Mouse (Mus musculus): ENCODE measurements around the gene Klrb1a. TPM values are rescaled to one million over a fixed set of nuclear protein-coding genes. Genes with fewer than 3 reads are reported as not detected.

Gene Klrb1a
- total RNA-seq, 2 experiments from 2014 or later = 0.74 TPM; not detected in 1

DNA sequence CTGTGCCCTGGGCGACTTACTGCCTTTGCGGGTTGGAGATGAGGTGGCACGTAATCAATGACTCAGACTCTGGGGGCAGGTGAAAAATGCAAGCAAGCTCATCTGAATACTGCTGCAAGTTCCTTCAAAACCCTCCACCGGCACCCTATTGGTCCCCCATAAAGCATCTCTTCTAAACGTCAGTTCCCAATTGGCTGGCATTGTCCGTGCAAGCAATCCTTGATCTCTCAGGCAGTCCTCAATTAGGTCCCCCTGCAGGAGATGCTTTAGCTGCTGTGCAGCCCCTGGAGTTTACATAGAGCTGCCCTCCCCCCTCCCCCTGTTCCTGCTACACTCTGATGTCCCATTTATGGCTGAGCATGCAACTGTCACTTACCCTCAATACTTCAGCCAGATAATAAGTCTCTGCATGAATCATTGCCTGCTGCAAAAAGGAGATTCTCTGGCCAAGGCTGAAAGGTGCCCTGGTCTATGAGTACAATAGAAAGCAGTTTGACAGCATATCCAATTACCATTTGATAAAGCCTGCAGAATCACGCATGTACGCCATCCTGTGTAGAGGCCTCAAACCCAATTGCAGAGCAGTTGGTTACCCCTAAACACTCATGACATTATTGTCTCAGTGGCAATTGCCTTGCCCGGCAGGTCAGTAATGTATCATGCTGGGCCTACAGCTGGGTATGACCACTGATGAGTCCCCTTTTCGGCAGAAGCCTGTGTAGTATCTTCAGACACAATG is 20.7 kb downstream of the Klrb1a start:
- no peak for ATAC-seq (replicated peaks; ENCODE audit: poor library complexity)

DNA sequence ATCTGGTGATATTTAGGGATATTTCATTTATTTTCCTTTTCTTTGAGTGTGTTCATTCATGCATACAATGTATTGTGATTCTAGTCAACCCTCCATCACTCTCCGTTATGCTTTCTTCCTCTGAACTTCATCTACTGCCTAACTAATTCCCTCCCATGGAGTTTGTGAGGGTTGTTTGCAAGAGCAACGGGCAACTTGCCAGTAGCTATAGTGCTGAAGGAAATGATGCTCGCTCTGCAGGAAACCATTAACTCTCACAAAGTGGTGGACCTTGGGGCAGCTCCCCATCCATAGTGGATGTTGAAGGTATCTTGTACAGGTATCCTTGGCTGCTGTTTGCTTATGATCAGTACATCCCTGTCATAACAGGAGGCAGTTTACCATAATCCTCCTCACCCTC is 21.3 kb downstream of the Klrb1a start:
- ATAC-seq (replicated peaks; ENCODE audit: poor library complexity) = no peak

DNA sequence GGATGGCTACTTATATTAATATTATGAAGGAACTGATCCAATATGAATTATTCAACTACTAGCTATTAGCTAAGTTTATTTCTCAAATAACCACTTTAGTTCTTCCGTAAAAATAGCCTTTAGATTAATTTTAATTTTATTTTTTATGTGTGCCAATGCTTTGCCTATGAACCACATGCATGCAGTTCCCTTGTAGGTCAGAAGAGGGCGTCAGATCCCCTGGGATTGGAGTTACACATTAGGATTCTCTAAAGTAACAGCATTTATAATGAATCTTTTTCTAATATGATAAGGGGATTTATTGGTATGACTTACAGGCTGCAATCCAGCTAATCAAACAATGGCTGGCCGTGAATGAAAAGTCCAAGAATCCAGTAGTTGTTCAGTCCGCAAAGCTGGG is 23.8 kb downstream of the Klrb1a start:
- ATAC-seq (replicated peaks; ENCODE audit: poor library complexity) = peak; percentile 58

DNA sequence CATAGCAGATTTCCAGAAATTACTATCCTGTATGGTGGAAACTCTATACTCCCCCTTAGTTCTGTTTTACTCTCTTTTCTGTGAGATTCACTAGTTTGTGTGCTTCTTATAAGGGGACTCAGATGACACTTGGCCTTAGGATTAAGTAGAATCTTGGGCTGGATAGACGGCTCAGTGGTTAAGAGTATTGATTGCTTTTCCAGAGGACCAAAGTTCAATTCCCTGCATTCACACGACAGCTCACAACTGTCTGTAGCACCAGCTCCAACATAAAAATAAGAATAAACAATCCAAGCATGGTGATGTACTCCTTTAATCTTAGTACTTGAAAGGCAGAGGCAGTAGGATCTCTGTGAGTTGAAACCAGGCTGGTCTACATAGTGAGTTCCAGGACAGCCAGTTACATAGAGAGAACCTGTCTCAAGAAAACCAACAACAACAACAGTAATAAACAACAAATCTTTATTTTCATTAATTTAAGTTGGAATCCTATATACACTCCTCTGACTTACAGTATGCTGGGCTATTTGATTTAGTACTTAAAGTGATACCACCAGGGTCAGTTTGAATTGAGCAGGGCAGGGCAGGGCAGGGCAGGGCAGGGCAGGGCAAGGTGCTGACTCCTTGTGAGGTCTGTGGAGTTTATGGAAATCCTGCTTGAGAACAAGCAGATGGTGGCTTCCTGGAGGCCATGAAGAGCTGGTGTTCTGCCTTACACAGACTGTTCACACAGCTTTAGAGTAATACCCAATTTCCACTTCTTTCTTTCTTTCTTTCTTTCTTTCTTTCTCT is 24.9 kb downstream of the Klrb1a start:
- no peak for ATAC-seq (replicated peaks; ENCODE audit: poor library complexity)

DNA sequence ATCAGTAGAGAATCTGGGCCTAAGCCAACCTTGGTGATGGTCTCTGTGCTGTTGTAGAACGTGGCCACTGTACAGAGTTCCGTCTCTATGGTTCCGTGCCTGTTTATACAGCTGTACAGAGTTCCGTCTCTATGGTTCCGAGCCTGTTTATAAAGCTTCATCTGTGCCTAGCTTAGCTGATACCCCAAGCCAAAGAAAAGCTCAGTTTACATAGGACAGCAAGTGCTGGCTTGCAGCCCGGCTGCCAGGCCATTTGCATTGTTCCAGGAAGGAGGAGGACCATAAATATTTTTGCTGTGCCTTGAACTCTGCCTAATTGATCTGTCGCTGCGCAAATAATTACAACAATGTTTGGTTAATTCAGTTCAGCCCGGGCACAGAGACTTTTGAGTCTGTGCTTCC is 26.2 kb downstream of the Klrb1a start:
- ATAC-seq (replicated peaks; ENCODE audit: poor library complexity) = 0 out of 2 replicates have a peak, but pooled peaks have one; percentile 29

DNA sequence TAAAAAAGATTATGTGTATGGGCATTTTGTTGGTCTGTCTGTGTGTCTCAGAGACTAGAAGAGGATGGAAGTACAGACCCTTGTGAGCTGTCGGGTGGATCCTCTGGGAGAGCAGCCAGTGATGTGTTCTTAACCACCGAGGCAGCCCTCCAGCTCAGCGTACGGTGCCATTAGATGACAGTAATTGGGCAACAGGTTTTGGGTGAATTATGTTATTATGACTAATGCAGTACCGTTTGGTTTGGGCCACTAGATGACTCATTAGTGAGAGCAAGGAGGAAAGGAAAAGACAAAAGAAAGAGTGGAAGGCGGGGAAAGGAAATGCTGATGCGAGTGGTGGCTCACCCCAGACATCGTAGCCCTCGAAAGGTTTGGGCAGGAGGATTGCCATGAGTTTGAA is 28.7 kb downstream of the Klrb1a start:
- no peak for ATAC-seq (replicated peaks; ENCODE audit: poor library complexity)

DNA sequence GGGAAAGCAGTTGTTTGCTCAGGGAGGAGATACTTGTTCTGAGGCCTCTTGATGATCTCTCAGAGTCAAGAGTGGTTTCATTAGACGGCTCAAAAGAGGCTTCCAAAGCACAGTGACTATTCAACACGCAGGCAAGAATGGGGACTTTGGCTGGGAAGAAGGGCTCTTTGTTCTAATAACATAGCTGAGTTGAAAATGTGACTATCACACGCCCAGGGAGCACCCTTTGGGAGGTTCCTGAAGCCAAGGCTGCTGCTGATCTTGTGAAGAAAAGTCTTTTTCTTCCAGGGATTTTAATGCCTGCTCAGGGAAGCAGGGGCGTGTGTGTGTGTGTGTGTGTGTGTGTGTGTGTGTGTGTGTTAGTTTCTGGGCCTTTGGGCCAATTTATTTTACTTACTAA is 33.9 kb downstream of the Klrb1a start:
- no peak for ATAC-seq (replicated peaks; ENCODE audit: poor library complexity)

DNA sequence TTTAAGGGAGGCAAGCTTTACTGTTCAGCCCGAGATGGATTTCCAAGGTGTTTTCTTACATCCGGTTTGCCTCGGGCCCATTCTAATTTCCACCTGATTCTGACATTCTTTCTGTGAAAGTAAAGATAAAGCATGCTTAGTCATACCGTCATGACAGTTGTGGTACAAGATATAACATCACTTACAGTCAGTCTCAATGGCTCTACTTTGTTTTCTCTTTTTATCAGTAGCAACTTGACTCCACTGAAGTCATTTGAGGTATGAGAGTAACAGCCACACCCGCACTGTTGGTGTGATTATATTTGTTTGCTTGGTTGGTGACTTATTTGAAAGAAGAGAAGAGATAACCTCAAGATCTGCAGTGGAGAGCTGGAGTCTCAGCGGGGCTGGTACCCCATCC is 35.7 kb downstream of the Klrb1a start:
- ATAC-seq (replicated peaks; ENCODE audit: poor library complexity) = peak; percentile 89

DNA sequence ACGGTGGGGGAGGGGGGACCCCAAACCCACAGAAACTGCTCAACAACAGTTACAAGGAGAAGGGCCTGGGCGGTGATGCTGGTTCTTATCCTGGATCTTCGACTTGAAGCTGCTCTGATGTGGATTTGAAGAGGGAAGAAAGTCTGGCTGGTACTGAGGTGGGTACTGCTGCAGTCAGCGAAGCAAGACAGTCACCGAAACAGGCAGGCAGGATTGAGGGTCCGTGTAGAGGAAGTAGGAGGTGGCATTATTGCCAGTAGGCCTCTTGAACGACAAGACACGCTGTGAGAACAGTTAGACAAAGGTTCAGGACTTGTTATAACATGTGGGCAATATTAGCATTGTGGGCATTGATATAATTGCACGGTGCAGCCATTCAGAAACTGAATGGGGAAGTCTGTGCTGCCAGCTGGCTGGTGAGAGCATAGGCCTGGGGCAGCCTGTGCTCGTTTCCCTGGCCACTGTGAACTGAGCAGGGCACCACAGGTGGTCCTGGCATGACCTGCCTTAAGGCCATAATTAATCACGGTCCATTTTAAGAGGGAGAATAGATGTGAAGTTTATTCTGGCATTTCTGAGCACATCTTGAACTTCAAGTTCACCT is 37.6 kb downstream of the Klrb1a start:
- ATAC-seq (replicated peaks; ENCODE audit: poor library complexity) = no peak

DNA sequence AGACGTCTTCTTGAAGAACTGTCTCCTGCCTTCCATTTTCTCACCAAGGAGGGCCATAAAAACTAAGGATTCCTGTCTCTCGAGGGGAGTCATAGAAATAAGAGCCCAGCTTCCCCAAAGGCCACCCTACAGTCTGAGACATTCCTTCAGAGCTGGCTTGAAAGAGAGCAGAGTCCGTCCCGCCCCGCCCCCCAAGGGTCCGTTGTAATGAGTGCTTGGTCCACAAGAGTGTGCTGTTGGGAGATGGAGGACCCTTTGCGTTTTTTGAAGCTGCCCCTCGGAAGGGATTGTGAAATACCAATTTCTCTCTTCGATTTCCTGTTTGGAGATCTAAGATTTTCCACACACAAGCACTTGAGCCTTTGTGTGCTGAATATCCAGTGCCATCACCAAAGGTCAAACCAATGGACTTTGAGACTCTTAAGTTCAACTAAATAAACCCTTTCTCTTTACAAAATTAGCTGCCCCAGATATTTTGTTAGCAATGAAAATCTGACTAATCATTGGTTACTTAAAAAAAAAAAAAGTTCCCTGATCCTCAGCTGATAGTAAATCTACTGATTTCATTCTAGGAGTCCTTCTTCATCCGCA is 39.2 kb downstream of the Klrb1a start:
- peak; percentile 72 for ATAC-seq (replicated peaks; ENCODE audit: poor library complexity)

DNA sequence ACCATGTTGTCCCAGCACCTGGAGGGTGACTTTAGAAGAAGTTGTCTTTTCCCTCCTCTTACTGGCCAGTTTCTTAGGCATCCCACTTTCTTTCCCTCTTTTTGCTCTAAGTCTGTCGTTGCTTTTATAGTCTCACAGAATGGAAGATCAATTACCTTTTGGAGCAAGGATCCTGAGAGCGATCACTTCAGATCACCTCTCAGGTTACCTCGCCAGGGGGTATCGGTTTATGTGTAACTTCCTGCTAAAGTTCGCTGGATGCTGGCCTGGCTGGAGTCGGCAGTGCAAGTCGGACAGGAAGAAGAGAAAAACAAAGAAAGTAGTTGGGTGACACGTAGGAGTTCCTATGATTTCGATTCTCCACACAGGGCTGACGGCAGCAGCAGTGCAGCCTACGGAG is 41.8 kb downstream of the Klrb1a start, which contains the start of gene A2ml1:
A2ml1 (minus strand) TSS at position 101 of the 400 bp plus-strand sequence.
- ATAC-seq (replicated peaks; ENCODE audit: poor library complexity) = no peak

DNA sequence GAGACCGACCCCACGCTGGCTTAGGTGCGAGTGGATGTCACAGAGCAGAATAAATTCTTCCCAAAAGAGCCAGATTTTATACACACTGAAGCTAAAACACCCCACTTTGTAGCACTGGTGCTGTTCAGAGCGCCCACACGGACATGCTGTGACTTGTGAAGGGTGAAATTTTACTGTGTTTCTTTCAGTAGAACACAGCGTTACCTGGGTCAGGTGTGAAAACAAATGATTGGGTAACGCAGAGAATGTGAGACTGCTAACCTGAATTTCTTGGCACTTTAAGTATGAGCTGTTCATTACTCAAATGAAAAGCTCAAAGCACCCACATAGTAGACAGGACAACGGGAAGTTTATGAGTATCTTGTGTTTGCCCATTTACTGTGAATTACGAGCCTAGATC is 46.0 kb downstream of the Klrb1a start:
- no peak for ATAC-seq (replicated peaks; ENCODE audit: poor library complexity)

DNA sequence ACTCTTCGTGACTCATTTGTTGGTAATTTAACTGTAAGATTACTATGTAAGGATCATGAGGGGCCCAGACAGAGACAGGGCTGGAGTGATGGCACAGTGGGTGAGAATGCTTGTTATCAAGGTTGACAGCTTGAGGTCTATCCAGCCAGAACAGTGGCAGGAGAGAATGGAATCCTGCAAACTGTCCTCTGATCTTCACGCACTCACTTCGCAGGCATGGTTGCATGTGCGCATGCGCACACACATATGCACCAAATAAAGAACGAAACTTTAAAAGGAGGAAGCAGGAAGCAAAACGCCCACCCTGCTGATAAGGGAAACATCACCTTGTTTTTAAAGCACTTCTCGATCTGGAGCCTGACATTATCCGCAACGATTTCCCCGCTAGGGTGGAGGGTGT is 56.7 kb downstream of the Klrb1a start:
- no peak for ATAC-seq (replicated peaks; ENCODE audit: poor library complexity)

Other genes starting within 250 kb of the Klrb1a start
- not detected in 2 replicates for gene Tex52, start 248.1 kb downstream of the Klrb1a start, total RNA-seq (2015)
- gene Tex52, start 248.1 kb downstream of the Klrb1a start, total RNA-seq (2017) = 0.30 TPM in 1 of 2 replicates, not detected in the other
- not detected in 2 replicates for gene Gm44596, start 248.0 kb downstream of the Klrb1a start, total RNA-seq (2015)
- gene Gm44596, start 248.0 kb downstream of the Klrb1a start, total RNA-seq (2017) = not detected in 2 replicates
- gene Nrip2, start 224.2 kb downstream of the Klrb1a start, total RNA-seq (2015) = not detected in 2 replicates
- not detected in 2 replicates for gene Nrip2, start 224.2 kb downstream of the Klrb1a start, total RNA-seq (2017)
- 24.1 and 33.1 TPM in 2 replicates for gene Itfg2, start 198.6 kb downstream of the Klrb1a start, total RNA-seq (2015)
- gene Itfg2, start 198.6 kb downstream of the Klrb1a start, total RNA-seq (2017) = 12.9 and 15.6 TPM in 2 replicates
- gene Fkbp4, start 184.9 kb downstream of the Klrb1a start, total RNA-seq (2015) = 124 and 149 TPM in 2 replicates
- 373 and 394 TPM in 2 replicates for gene Fkbp4, start 184.9 kb downstream of the Klrb1a start, total RNA-seq (2017)
- gene Pzp, start 96.8 kb downstream of the Klrb1a start, total RNA-seq (2015) = not detected in 2 replicates
- gene Pzp, start 96.8 kb downstream of the Klrb1a start, total RNA-seq (2017) = not detected in 2 replicates
- gene A2ml1, start 41.9 kb downstream of the Klrb1a start, total RNA-seq (2015) = not detected in 2 replicates
- not detected in 2 replicates for gene A2ml1, start 41.9 kb downstream of the Klrb1a start, total RNA-seq (2017)
- gene Clec2h, start 38.9 kb upstream of the Klrb1a start, total RNA-seq (2015) = not detected in 2 replicates
- gene Clec2h, start 38.9 kb upstream of the Klrb1a start, total RNA-seq (2017) = not detected in 2 replicates
- gene Klrb1, start 99.5 kb upstream of the Klrb1a start, total RNA-seq (2015) = not detected in 2 replicates
- gene Klrb1, start 99.5 kb upstream of the Klrb1a start, total RNA-seq (2017) = not detected in 2 replicates
- gene Klrb1c, start 165.7 kb upstream of the Klrb1a start, total RNA-seq (2015) = 0.07 and 0.96 TPM in 2 replicates
- 0.37 and 0.51 TPM in 2 replicates for gene Klrb1c, start 165.7 kb upstream of the Klrb1a start, total RNA-seq (2017)
- not detected in 2 replicates for gene Gm44511, start 202.8 kb upstream of the Klrb1a start, total RNA-seq (2015)
- gene Gm44511, start 202.8 kb upstream of the Klrb1a start, total RNA-seq (2017) = not detected in 2 replicates
- gene Klrb1b, start 202.8 kb upstream of the Klrb1a start, total RNA-seq (2015) = 0.32 and 1.4 TPM in 2 replicates
- gene Klrb1b, start 202.8 kb upstream of the Klrb1a start, total RNA-seq (2017) = not detected in 2 replicates